Mouse (Mus musculus): ENCODE measurements around the gene Tekt3.

Gene Tekt3

DNA sequence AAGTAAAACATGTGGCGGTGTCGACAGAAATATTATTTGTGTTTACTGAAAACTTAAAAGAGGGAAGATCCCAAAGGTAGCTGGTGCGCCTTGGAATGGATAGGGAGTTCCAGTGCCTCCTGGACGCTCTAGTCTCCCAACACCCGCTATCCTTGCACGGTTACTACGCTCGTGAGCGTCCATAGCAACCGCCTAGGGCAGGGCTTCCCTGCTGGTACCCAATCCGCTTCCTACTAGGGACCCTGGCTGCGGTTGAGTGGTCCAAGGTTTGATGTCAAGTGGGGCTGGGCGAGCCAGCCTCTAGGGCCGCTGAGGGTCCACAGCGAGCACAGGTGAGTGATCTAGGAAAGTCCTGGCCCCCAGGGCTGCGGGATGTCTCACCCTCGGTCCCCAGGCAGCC lies at the start of gene Tekt3:
TSS of gene Tekt3 (plus strand) at position 209 of the 400 bp plus-strand sequence.
- in situ Hi-C loops (cut with MboI), result no loop called here

DNA sequence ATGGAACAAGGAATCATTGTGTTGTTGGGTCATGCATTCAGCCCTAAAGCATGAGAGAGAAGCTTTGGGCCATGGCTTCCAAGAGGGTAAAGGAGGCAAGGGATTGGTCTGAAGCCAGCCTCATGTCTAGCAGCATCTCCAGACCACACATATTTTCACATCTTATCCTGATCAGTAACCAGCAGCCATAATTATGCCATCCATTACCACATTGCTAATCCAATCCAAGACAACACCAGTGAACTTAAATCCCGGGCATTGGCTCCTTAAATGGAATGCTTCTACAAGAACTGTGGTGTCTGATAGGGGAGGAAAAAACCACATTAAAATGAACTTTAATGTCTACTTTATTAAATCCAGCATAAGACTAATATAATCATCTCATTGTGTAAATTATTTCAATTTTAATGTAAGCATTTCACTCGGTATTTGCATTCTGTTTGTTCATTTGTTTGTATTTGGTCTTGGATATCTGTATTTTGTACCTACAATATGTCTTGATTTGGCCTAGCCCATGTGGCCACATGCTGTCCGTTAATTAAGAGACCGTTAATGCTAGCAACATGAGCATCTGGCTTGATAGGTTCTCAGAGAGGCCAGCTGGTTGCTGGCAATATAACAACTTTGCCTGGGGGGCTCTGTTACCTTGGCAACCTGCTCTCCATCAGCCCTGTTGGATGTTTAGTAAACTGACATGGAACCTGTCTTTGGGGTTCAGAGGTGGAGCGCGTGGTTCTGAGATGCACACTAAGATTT lies 43.9 kb upstream of the Tekt3 start:
- in situ Hi-C loops (cut with MboI), result no loop called here

DNA sequence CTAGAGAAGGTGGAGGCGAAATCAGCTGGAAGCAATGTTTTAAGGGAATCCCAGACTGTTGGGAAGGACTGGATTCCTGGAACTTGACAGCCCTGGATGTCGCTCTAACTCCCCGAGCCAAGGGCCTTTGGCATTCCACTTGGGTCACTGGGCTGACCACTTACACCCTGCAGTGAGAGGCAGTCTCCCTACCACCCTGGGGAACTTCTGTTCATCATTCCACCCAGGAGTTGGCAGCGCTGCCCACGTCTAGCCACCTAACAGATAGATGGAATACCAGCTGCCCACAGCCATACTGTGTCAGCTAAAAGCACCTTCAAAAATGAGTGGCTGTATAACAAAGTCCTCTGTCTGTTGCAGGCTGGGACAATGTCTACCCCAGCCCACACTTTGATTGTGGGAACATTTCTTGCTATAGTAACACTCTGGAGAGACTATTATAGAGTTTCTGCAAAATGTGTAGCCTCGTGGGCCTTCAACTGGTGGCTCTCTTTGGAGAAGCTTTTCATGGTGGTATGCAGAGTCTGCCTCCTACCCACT lies 43.3 kb upstream of the Tekt3 start:
- in situ Hi-C loops (cut with MboI), result no loop called here

DNA sequence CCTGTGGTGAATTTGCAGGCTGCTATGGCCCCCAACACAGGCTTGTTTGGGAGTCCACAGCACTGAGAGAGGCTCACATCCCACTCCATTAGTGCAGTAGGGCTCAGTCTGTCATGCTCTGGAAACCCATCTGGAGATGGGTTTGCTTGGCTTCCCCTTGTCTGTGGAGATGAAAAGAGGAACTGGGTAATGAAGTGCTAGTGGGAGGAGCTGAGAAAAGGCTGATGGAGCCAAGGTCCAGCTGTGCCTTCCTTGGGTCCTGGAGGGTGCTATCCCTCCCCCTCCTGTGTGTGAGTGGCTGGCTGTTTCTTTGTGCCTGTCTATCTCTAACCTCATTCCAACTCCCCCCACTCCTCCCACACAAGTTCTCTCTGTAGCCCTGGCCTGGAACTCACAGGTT lies 40.8 kb upstream of the Tekt3 start:
- in situ Hi-C loops (cut with MboI), result no loop called here

- in situ Hi-C loops (cut with MboI), result no loop called here
These were observed 40.2 kb upstream of the Tekt3 start for GRCm38 (mm10) chr11:63021141-63021806.

DNA sequence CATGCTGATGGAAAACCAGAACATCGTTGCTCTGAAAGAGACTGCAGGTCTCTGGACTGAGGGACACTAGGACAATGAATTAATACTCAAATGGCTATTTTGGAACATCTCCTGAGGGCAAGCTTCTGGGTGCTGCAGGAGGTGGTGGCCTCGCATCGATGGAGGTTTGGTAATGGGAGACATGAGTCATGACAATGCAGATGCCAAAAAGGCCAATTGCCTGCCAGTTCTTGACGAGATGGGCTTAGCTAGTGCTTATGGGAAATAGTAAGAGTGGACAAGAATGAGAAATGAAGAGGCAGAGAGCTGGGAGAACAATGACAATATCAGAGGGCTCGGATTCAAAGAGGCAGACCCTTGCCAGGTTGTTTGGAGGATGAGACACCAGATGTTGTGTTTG lies 38.0 kb upstream of the Tekt3 start:
- in situ Hi-C loops (cut with MboI), result no loop called here

DNA sequence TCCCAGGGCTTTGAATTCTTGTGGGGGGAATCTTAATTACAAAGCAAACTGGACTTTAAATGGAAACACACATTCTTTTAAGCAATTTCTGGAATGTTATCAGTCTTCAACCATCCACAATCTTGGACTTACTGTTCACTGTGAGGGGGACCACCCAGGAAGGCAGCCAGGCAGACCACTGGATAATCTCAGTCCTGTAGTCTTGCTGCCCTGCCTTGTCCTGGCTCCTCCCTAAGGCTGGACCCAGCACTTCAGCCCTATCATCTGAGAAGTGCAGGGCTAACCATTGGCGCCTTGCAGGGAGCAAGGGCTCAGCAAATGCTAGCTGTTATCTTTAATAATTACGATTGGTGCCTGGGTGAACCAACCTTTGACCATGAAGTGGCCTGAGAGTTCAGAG lies 37.3 kb upstream of the Tekt3 start:
- in situ Hi-C loops (cut with MboI), result no loop called here

GRCm38 (mm10) chr11:63025476-63025875 lies 36.0 kb upstream of the Tekt3 start:
- in situ Hi-C loops (cut with MboI), result no loop called here

GRCm38 (mm10) chr11:63026651-63027141 lies 34.8 kb upstream of the Tekt3 start:
- in situ Hi-C loops (cut with MboI), result no loop called here

- in situ Hi-C loops (cut with MboI), result no loop called here
These were observed 33.3 kb upstream of the Tekt3 start for GRCm38 (mm10) chr11:63028131-63028530.

DNA sequence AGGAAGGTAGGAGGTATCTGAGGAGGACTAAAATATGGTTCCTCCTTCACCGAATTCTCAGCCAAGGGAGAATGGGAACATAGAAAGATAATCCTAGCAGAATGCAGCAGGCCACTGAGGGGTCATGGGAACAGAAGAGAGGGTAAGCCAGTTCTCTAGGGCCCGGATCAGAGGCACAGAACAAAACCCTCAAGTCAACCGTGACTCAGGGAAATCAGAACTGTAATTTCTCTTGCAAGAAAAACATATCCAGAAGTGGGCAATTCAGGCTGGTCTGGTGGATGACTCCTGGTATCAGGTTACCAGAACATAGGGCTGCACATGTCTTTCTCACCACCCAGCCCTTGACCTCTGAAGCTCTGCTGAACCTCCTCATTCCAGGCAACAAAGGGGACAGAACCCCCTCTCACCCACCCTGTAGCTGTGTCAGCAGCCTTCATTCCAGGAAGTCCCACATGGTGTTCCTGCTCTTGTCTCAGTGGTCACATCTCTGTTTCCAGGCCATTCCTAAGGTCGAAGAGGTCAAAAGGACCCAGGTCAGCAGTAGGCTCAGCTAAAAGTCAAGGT lies 32.2 kb upstream of the Tekt3 start:
- in situ Hi-C loops (cut with MboI), result no loop called here

- in situ Hi-C loops (cut with MboI), result no loop called here
These were observed 31.7 kb upstream of the Tekt3 start for GRCm38 (mm10) chr11:63029721-63030120.

DNA sequence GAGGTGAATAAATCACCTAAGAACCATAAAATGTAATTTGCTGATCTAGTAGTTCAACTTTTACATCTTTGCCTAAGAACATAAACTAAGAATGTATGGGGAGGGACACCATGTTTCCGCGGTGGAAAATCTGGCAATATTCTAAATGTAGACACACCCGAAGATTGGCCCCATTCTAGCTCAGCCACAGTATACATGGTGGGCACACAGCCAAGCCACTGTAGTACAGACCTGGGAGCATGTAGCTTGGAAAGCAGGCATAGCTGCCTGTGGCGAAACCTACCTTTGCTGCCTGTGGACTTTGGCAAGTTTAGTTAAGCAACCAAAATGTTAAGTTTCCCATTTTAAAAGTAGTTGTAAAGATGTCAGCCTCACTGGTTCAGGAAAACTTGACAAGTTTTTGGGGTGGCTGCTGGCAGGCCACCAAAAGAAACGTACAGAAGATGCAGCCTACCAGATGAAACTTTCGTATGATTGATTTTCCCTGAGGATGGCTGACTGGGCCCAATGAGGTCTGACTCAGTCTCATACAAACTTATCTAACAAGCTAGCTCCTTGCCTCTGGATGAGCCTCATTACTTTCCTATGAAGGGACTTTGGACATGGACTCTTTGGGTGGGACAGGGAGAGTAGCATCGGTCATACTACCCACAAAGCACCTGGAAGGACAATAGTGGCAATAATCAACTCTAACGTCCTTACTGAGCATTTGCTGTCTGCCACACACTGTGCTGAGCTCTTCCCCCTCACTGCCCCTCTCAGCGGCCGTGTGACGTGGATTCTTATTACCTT lies 25.8 kb upstream of the Tekt3 start:
- in situ Hi-C loops (cut with MboI), result no loop called here

DNA sequence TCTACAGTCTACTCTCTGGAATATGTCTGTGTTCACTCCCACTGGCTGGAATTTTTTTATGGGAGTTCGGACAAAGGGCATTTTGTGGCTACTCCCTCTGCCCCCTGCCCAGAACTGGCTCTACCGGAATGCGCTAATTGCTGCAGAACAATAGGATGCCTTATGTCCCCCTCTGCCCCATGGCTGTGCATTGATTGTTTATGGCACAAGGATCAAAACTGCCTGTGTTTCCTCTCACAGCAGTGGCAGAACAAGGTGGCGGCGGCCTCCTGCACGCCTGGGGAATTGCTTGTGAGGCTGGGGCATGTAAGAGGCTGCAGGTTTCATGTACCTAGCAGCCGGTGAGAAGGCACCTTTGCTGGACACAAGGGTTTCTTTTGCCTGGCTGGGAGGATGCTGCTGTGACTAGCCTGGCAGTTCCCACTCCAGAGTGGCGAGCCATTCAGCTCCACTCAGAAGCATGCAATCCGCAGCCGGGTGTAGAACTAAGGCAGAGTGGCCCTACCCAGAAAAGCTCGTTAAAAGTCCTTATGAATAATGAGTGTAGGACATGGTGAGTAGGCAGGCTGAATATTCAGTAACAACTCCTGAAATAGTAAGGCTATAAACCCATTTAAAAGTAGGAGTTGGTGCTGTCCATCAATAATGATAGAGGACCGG lies 21.3 kb upstream of the Tekt3 start:
- in situ Hi-C loops (cut with MboI), result no loop called here

- in situ Hi-C loops (cut with MboI), result no loop called here
These were observed 15.7 kb upstream of the Tekt3 start for GRCm38 (mm10) chr11:63045771-63046170.

GRCm38 (mm10) chr11:63046380-63046779 lies 15.1 kb upstream of the Tekt3 start:
- in situ Hi-C loops (cut with MboI), result no loop called here

- in situ Hi-C loops (cut with MboI), result no loop called here
These were observed 11.0 kb upstream of the Tekt3 start for GRCm38 (mm10) chr11:63050362-63050932.

DNA sequence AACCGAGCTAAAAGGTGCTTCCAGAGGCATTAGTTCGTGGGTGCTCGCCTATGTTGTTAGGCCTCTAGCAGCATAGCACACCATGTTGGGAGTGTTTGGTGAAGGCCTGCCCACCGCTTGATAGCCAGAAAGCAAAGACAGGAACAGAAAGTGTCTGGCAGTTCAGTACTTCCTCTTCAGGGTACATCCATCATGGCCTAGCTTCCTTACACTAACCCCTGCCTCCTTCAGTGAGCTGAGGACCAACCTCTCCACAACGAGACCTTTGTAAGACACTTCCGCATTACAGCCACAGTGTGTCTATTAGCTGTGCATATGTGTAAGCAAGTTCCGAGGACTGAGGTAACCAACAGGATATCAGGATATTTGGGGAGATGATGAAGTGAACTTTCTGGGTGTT lies 10.4 kb upstream of the Tekt3 start:
- in situ Hi-C loops (cut with MboI), result no loop called here

DNA sequence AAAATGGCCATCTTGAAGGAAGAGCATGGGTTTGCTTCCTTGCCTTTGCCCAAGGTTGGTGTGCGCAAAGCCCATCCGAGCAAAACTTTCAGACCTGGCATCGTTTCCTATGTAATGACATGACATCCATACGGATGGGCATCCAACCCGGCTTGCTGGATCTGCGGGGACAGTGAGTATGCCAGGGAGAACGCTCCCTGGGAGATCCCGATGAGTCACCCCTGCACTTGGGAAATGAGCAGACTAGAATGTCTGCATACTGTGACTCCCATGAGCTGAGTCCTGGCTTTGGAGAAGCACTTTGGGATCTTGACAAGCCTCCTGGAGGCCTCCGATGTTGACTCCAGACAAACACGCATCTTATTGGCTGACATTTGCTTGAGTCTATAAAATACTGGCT lies 9.5 kb upstream of the Tekt3 start:
- in situ Hi-C loops (cut with MboI), result no loop called here

GRCm38 (mm10) chr11:63055596-63055995 lies 5.9 kb upstream of the Tekt3 start:
- in situ Hi-C loops (cut with MboI), result no loop called here

- in situ Hi-C loops (cut with MboI), result no loop called here
These were observed 3.0 kb upstream of the Tekt3 start for GRCm38 (mm10) chr11:63058375-63058952.
